Mouse (Mus musculus) layer of hippocampus, postnatal 36 days (tissue): ENCODE results near the gene Ift57. TPM values are rescaled to one million over a fixed set of nuclear protein-coding genes. Genes with fewer than 3 reads are reported as not detected.

Source experiments
- DNase-seq, 2 experiments: peaks; one replicate each; pipeline ENCODE4 v3.0.0; 2022
- total RNA-seq, 2 experiments: library from RNA; stranded (reverse); gene quantifications; 2 replicates each; pipeline ENCODE4 v1.2.3; 2021

Gene Ift57
- total RNA-seq, 2 experiments from 2014 or later = 54.1 to 55.5 TPM

- no peak for DNase-seq
These were observed 94.6 kb downstream of the Ift57 start for GRCm38 (mm10) chr16:49793596-49793995.

- DNase-seq = no peak
These were observed 97.2 kb downstream of the Ift57 start for GRCm38 (mm10) chr16:49796271-49796670.

- DNase-seq = no peak
These were observed 97.9 kb downstream of the Ift57 start for GRCm38 (mm10) chr16:49796954-49797353.

GRCm38 (mm10) chr16:49798790-49799189, 99.8 kb downstream of the Ift57 start:
- DNase-seq = no peak

- DNase-seq = no peak
These were observed 100.8 kb downstream of the Ift57 start, which contains the start of gene Cd47 for GRCm38 (mm10) chr16:49799597-49800561. TSS of gene Cd47 (plus strand) at chr16:49800533.

- DNase-seq = no peak
These were observed 102.0 kb downstream of the Ift57 start for GRCm38 (mm10) chr16:49800996-49801395.

GRCm38 (mm10) chr16:49801399-49801798, 102.4 kb downstream of the Ift57 start:
- no peak for DNase-seq

GRCm38 (mm10) chr16:49802993-49803392, 104.0 kb downstream of the Ift57 start:
- no peak for DNase-seq

GRCm38 (mm10) chr16:49803932-49804461, 105.0 kb downstream of the Ift57 start:
- peak; percentile 13 to 14 for DNase-seq

- no peak for DNase-seq
These were observed 107.9 kb downstream of the Ift57 start for GRCm38 (mm10) chr16:49806920-49807319.

- DNase-seq = no peak
These were observed 108.4 kb downstream of the Ift57 start for GRCm38 (mm10) chr16:49807419-49807841.

- no peak for DNase-seq
These were observed 108.9 kb downstream of the Ift57 start for GRCm38 (mm10) chr16:49807862-49808430.

- DNase-seq = no peak
These were observed 112.9 kb downstream of the Ift57 start for GRCm38 (mm10) chr16:49811897-49812296.

GRCm38 (mm10) chr16:49812821-49813616, 114.0 kb downstream of the Ift57 start:
- no peak for DNase-seq

- no peak for DNase-seq
These were observed 115.4 kb downstream of the Ift57 start for GRCm38 (mm10) chr16:49814419-49814818.

Other genes starting within 250 kb of the Ift57 start
- 100 to 1,000 TPM; 223 to 229 TPM for gene Cd47, start 101.3 kb downstream of the Ift57 start, total RNA-seq